Mouse (Mus musculus): ENCODE measurements around the gene Ccsap. TPM values are rescaled to one million over a fixed set of nuclear protein-coding genes. Genes with fewer than 3 reads are reported as not detected.
A peak's percentile ranks its signal among the peaks of the same experiment; 100 is the strongest.

Gene Ccsap
- polyA plus RNA-seq, 1 experiment from 2014 or later = 11.7 TPM

DNA sequence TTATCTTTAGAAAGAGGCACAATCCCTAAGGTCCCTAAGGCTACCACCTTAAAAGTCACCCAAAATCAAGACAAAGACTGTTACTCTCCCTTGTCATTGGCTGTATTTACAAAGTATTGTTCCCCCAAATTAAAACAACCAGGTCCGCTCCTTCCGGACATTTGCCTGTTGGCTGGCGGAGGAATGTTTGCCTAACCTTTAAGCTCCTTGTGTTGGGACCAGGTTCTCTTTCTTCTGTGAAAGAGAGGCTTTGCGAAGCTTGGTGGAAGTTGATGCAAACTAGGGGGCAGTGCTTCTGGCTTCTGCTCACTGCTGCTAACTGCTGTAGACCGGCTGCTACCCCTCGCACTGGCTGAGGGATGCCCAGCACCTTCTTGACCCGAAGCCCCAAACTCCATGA lies 51.3 kb downstream of the Ccsap start:
- Histone ChIP-seq H3K9ac (no peak overlapping the region), H3K27me3 (no peaks in the 10 kb centered on the region), H3K9me3 (no peaks in the 10 kb centered on the region), H3K4me2 (no peak overlapping the region), H3K36me3 (replicated peaks) (0 out of 2 replicates have a peak, but pooled peaks cover 4% of the 10 kb centered on the region), H3K4me3 (replicated peaks) (no peak overlapping the region), H3K4me1 (peaks cover 26% of the 10 kb centered on the region), H3K27ac (no peak overlapping the region)
- 76% methylated on average over 7 of the region's 7 CpGs for WGBS
- ATAC-seq (ENCODE audit: low FRiP score) = no peak

DNA sequence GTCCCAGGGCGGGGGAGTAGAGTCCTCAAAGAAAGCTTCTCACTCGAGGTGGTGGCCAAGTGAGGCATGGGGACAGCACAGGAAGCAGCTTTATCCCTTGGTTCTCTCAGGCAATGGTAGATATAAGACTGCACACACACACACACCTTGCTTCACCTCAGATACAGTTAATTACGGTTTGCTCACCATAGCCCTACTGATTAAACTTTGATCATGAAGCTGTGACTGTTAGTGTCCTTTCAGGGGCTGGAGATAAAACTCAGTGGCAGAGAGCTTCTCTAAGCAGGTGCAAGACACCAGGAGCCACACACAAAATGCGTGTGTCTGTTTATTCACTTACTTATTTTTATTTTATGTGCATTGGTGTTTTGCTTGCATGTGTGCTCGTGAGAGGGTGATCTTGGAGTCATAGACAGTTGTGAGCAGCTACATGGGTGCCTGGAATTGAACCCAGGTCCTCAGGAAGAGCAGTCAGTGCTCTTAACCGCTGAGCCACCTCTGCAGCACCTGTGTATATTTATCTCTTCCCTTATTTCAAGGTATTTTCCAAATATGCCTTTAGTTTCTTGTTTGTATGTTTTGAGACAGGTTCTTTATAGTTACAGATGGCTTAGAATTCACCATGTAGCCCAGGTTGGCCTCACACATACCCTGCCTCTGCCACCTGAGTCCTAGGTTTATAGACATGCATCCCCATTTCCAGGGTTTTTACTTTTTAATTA lies 52.0 kb downstream of the Ccsap start:
- Histone ChIP-seq H3K36me3 (replicated peaks) (0 out of 2 replicates have a peak, but pooled peaks cover 4% of the 10 kb centered on the region), H3K4me3 (replicated peaks) (no peak overlapping the region), H3K9me3 (no peaks in the 10 kb centered on the region), H3K27ac (no peak overlapping the region), H3K9ac (no peak overlapping the region; the same call in 1 of the 2 replicates), H3K27me3 (no peaks in the 10 kb centered on the region), H3K4me1 (peaks cover 26% of the 10 kb centered on the region), H3K4me2 (peak overlapping the region; percentile 72)
- WGBS = 66% methylated on average over 6 of the region's 6 CpGs
- ATAC-seq (ENCODE audit: low FRiP score) = no peak

- Histone ChIP-seq H3K4me1 (peaks cover 26% of the 10 kb centered on the region), H3K36me3 (replicated peaks) (0 out of 2 replicates have a peak, but pooled peaks cover 4% of the 10 kb centered on the region), H3K4me3 (replicated peaks) (peak overlapping the region; percentile 82), H3K27me3 (no peaks in the 10 kb centered on the region), H3K9ac (peak overlapping the region; percentile 77), H3K27ac (no peak overlapping the region), H3K4me2 (peak overlapping the region; percentile 72), H3K9me3 (no peaks in the 10 kb centered on the region)
- ATAC-seq (ENCODE audit: low FRiP score) = peak; percentile 39; the same call in 1 of the 2 replicates
- 7% methylated on average over 14 of the region's 14 CpGs for WGBS
These were observed 53.0 kb downstream of the Ccsap start for GRCm38 (mm10) chr8:123807024-123807431.

GRCm38 (mm10) chr8:123806374-123806935 lies 53.6 kb downstream of the Ccsap start:
- Histone ChIP-seq H3K4me2 (peak overlapping the region; percentile 72), H3K4me1 (peaks cover 26% of the 10 kb centered on the region), H3K36me3 (replicated peaks) (0 out of 2 replicates have a peak, but pooled peaks cover 4% of the 10 kb centered on the region), H3K27me3 (no peaks in the 10 kb centered on the region), H3K9me3 (no peaks in the 10 kb centered on the region), H3K4me3 (replicated peaks) (peak overlapping the region; percentile 82), H3K27ac (peak overlapping the region; percentile 91), H3K9ac (peak overlapping the region; percentile 77)
- peak; percentile 6; the same call in 1 of the 2 replicates for ATAC-seq (ENCODE audit: low FRiP score)
- 1% methylated on average over 12 of the region's 12 CpGs for WGBS

DNA sequence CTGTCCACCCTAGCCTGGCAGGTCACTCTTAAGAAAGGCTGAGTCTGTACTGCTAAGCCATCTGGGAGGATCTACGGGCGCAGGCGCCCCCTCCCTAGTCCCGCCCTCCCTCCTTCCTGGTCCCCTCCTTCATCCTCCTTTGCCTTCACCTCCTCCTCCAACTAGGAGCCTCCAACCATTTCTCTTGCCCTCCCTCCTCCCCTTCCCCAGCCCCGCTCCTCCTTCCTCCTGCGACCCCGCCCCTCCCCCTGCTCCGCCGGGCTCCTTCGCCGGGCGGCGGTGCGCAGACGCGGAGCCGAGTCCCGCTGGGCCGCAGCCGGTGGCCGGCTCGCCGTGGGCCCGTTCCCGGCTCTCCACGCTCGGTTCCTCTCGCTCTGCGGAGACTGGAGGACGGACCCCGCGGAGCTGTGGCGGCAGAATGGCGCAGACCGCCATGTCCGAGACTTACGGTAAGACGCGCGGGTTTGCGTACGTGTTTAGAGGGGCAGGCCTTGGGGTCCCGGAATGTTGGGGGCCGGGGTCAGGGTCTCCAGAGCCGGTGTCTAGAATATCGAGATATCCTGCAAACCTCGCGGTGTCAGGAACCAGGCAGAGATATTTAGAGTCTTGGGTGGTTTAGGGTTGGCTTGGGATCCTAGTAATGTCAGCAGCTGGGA lies 54.2 kb downstream of the Ccsap start, which contains the start of gene Rab4a:
TSS of gene Rab4a (plus strand) at position 268 of the 656 bp plus-strand sequence.
- peak within 1 kb of the TSS; percentile 91 for H3K27ac ChIP-seq
- H3K36me3 ChIP-seq (replicated peaks) = 0 out of 2 replicates have a peak, but pooled peaks cover 4% of the 10 kb centered on the region
- no peaks in the 10 kb centered on the region for H3K27me3 ChIP-seq
- under 1% methylated on average over 48 of the region's 48 CpGs for WGBS
- ATAC-seq (ENCODE audit: low FRiP score) = peak; percentile 93
- no peaks in the 10 kb centered on the region for H3K9me3 ChIP-seq
- peak within 1 kb of the TSS; percentile 82 for H3K4me3 ChIP-seq (replicated peaks)
- peaks cover 26% of the 10 kb centered on the region for H3K4me1 ChIP-seq
- H3K9ac ChIP-seq = peak within 1 kb of the TSS; percentile 77
- peak within 1 kb of the TSS; percentile 72 for H3K4me2 ChIP-seq

- peak overlapping the region; percentile 77 for H3K9ac ChIP-seq
- WGBS = 11% methylated on average over 15 of the region's 15 CpGs
- no peaks in the 10 kb centered on the region for H3K9me3 ChIP-seq
- no peak; the same call in 1 of the 2 replicates for ATAC-seq (ENCODE audit: low FRiP score)
- 0 out of 2 replicates have a peak, but pooled peaks cover 4% of the 10 kb centered on the region for H3K36me3 ChIP-seq (replicated peaks)
- peak overlapping the region; percentile 72 for H3K4me2 ChIP-seq
- H3K4me3 ChIP-seq (replicated peaks) = peak overlapping the region; percentile 82
- no peaks in the 10 kb centered on the region for H3K27me3 ChIP-seq
- peak overlapping the region; percentile 91 for H3K27ac ChIP-seq
- H3K4me1 ChIP-seq = peaks cover 26% of the 10 kb centered on the region
These were observed 54.7 kb downstream of the Ccsap start for GRCm38 (mm10) chr8:123805209-123805717.

GRCm38 (mm10) chr8:123804586-123804985 lies 55.4 kb downstream of the Ccsap start:
- no peaks in the 10 kb centered on the region for H3K9me3 ChIP-seq
- no peak overlapping the region for H3K27ac ChIP-seq
- 83% methylated on average over 7 of the region's 7 CpGs for WGBS
- H3K4me3 ChIP-seq (replicated peaks) = no peak overlapping the region
- 0 out of 2 replicates have a peak, but pooled peaks cover 4% of the 10 kb centered on the region for H3K36me3 ChIP-seq (replicated peaks)
- H3K9ac ChIP-seq = no peak overlapping the region
- peaks cover 26% of the 10 kb centered on the region for H3K4me1 ChIP-seq
- no peak overlapping the region for H3K4me2 ChIP-seq
- ATAC-seq (ENCODE audit: low FRiP score) = no peak
- H3K27me3 ChIP-seq = no peaks in the 10 kb centered on the region

DNA sequence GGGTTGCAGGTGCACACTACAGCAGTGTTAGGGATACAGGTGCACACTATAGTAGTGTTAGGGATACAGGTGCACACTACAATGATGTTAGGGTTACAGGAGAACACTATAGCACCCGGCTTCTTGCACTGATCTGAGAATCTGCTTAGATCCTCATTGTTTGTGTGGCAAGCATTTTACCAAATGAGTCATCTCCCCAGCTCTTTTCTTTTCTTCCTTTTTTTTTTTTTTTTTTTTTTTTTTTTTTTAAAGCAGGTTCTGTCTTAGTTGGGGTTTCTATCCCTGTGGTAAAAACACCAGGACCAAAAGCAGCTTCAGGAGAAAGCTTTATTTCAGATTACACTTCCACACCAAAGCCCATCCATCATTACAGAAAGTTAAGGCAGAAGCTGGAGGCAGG lies 56.4 kb downstream of the Ccsap start:
- H3K27me3 ChIP-seq = no peaks in the 10 kb centered on the region
- H3K36me3 ChIP-seq (replicated peaks) = 0 out of 2 replicates have a peak, but pooled peaks cover 4% of the 10 kb centered on the region
- H3K9me3 ChIP-seq = no peaks in the 10 kb centered on the region
- ATAC-seq (ENCODE audit: low FRiP score) = no peak
- 82% methylated on average over 1 of the region's 1 CpGs for WGBS
- no peak overlapping the region for H3K9ac ChIP-seq
- H3K27ac ChIP-seq = no peak overlapping the region
- H3K4me1 ChIP-seq = peaks cover 26% of the 10 kb centered on the region
- no peak overlapping the region for H3K4me3 ChIP-seq (replicated peaks)
- no peak overlapping the region for H3K4me2 ChIP-seq

GRCm38 (mm10) chr8:123801538-123801937 lies 58.5 kb downstream of the Ccsap start:
- ATAC-seq (ENCODE audit: low FRiP score) = no peak
- Histone ChIP-seq H3K9ac (no peak overlapping the region), H3K4me1 (peaks cover 9% of the 10 kb centered on the region), H3K9me3 (no peaks in the 10 kb centered on the region), H3K4me2 (no peak overlapping the region), H3K4me3 (replicated peaks) (no peak overlapping the region), H3K27ac (no peak overlapping the region), H3K36me3 (replicated peaks) (no peaks in the 10 kb centered on the region), H3K27me3 (no peaks in the 10 kb centered on the region)
- 89% methylated on average over 2 of the region's 2 CpGs for WGBS

GRCm38 (mm10) chr8:123800867-123801266 lies 59.1 kb downstream of the Ccsap start:
- Histone ChIP-seq H3K36me3 (replicated peaks) (no peaks in the 10 kb centered on the region), H3K4me1 (peaks cover 7% of the 10 kb centered on the region), H3K27ac (no peak overlapping the region), H3K9me3 (no peaks in the 10 kb centered on the region), H3K27me3 (no peaks in the 10 kb centered on the region), H3K9ac (no peak overlapping the region), H3K4me3 (replicated peaks) (no peak overlapping the region), H3K4me2 (no peak overlapping the region)
- no peak for ATAC-seq (ENCODE audit: low FRiP score)
- 94% methylated on average over 7 of the region's 7 CpGs for WGBS

GRCm38 (mm10) chr8:123799885-123800284 lies 60.1 kb downstream of the Ccsap start:
- Histone ChIP-seq H3K4me2 (no peak overlapping the region), H3K9me3 (no peaks in the 10 kb centered on the region), H3K27ac (no peak overlapping the region), H3K4me3 (replicated peaks) (no peak overlapping the region), H3K9ac (no peak overlapping the region), H3K4me1 (peaks cover under 1% of the 10 kb centered on the region; the same call in 1 of the 2 replicates), H3K36me3 (replicated peaks) (no peaks in the 10 kb centered on the region), H3K27me3 (no peaks in the 10 kb centered on the region)
- ATAC-seq (ENCODE audit: low FRiP score) = no peak
- 75% methylated on average over 3 of the region's 3 CpGs for WGBS

- H3K9me3 ChIP-seq = no peaks in the 10 kb centered on the region
- no peaks in the 10 kb centered on the region for H3K36me3 ChIP-seq (replicated peaks)
- H3K9ac ChIP-seq = no peak overlapping the region
- no peak for ATAC-seq (ENCODE audit: low FRiP score)
- H3K27me3 ChIP-seq = no peaks in the 10 kb centered on the region
- no peak overlapping the region for H3K27ac ChIP-seq
- 86% methylated on average over 6 of the region's 6 CpGs for WGBS
- H3K4me1 ChIP-seq = no peaks in the 10 kb centered on the region
- H3K4me2 ChIP-seq = no peak overlapping the region
- no peak overlapping the region for H3K4me3 ChIP-seq (replicated peaks)
These were observed 60.6 kb downstream of the Ccsap start for GRCm38 (mm10) chr8:123799434-123799833.

All from forebrain, embryonic 12.5 days (tissue).